Mouse (Mus musculus): Measurements from ENCODE around the gene Vac14. TPM values are rescaled to one million over a fixed set of nuclear protein-coding genes. Genes with fewer than 3 reads are reported as not detected.

Vac14 gene
- polyA plus RNA-seq, 1 experiment from 2014 or later: 20.3 TPM

GRCm38 (mm10) chr8:110630079-110630478, 11.7 kb downstream of the Vac14 start:
- Histone ChIP-seq H3K36me3 (ENCODE audit: poor library complexity, severe bottlenecking) (peaks cover 30% of the 10 kb centered on the region), H3K9ac (no peak overlapping the region), H3K4me1 (no peaks in the 10 kb centered on the region; the same call in 1 of the 2 replicates), H3K4me3 (no peak overlapping the region), H3K4me2 (no peak overlapping the region), H3K27me3 (no peaks in the 10 kb centered on the region), H3K27ac (no peak overlapping the region), H3K9me3 (replicated peaks) (no peaks in the 10 kb centered on the region)
- no peak for ATAC-seq
- WGBS: 91% methylated on average over 3 of the region's 3 CpGs

- H3K27me3 ChIP-seq: no peaks in the 10 kb centered on the region
- WGBS: 92% methylated on average over 8 of the region's 8 CpGs
- no peak overlapping the region for H3K27ac ChIP-seq
- ATAC-seq: no peak
- peaks cover 36% of the 10 kb centered on the region for H3K36me3 ChIP-seq (ENCODE audit: poor library complexity, severe bottlenecking)
- H3K9me3 ChIP-seq (replicated peaks): no peaks in the 10 kb centered on the region
- no peaks in the 10 kb centered on the region; the same call in 1 of the 2 replicates for H3K4me1 ChIP-seq
- no peak overlapping the region for H3K4me3 ChIP-seq
- no peak overlapping the region for H3K9ac ChIP-seq
- H3K4me2 ChIP-seq: no peak overlapping the region
These were observed 12.2 kb downstream of the Vac14 start for GRCm38 (mm10) chr8:110630571-110631071.

- Histone ChIP-seq H3K36me3 (ENCODE audit: poor library complexity, severe bottlenecking) (peaks cover 42% of the 10 kb centered on the region), H3K9ac (no peak overlapping the region), H3K4me2 (no peak overlapping the region), H3K9me3 (replicated peaks) (no peaks in the 10 kb centered on the region), H3K27ac (no peak overlapping the region), H3K4me1 (no peaks in the 10 kb centered on the region; the same call in 1 of the 2 replicates), H3K4me3 (no peak overlapping the region), H3K27me3 (no peaks in the 10 kb centered on the region)
- ATAC-seq: no peak
- 98% methylated on average over 7 of the region's 7 CpGs for WGBS
These were observed 12.8 kb downstream of the Vac14 start for GRCm38 (mm10) chr8:110631201-110631600.

- Histone ChIP-seq H3K27me3 (no peaks in the 10 kb centered on the region), H3K4me1 (no peaks in the 10 kb centered on the region; the same call in 1 of the 2 replicates), H3K4me3 (no peak overlapping the region), H3K9ac (no peak overlapping the region), H3K9me3 (replicated peaks) (no peaks in the 10 kb centered on the region), H3K36me3 (ENCODE audit: poor library complexity, severe bottlenecking) (peaks cover 68% of the 10 kb centered on the region), H3K4me2 (no peak overlapping the region), H3K27ac (no peak overlapping the region)
- no peak for ATAC-seq
- 95% methylated on average over 3 of the region's 3 CpGs for WGBS
These were observed 15.4 kb downstream of the Vac14 start for GRCm38 (mm10) chr8:110633814-110634213.

GRCm38 (mm10) chr8:110636182-110636581, 17.8 kb downstream of the Vac14 start:
- Histone ChIP-seq H3K36me3 (ENCODE audit: poor library complexity, severe bottlenecking) (peaks cover 78% of the 10 kb centered on the region), H3K4me2 (no peak overlapping the region), H3K27me3 (no peaks in the 10 kb centered on the region), H3K4me1 (no peaks in the 10 kb centered on the region), H3K9me3 (replicated peaks) (no peaks in the 10 kb centered on the region), H3K27ac (no peak overlapping the region), H3K4me3 (no peak overlapping the region), H3K9ac (no peak overlapping the region)
- ATAC-seq: no peak
- WGBS: 88% methylated on average over 6 of the region's 6 CpGs

- ATAC-seq: no peak
- H3K4me1 ChIP-seq: no peaks in the 10 kb centered on the region
- 84% methylated on average over 5 of the region's 5 CpGs for WGBS
- no peaks in the 10 kb centered on the region for H3K9me3 ChIP-seq (replicated peaks)
- H3K4me2 ChIP-seq: no peak overlapping the region
- H3K27me3 ChIP-seq: no peaks in the 10 kb centered on the region
- no peak overlapping the region for H3K4me3 ChIP-seq
- H3K36me3 ChIP-seq (ENCODE audit: poor library complexity, severe bottlenecking): peaks cover 50% of the 10 kb centered on the region
- H3K27ac ChIP-seq: no peak overlapping the region
- no peak overlapping the region for H3K9ac ChIP-seq
These were observed 23.9 kb downstream of the Vac14 start for GRCm38 (mm10) chr8:110642331-110642730.

GRCm38 (mm10) chr8:110643177-110643576, 24.8 kb downstream of the Vac14 start:
- no peak overlapping the region for H3K9ac ChIP-seq
- H3K4me2 ChIP-seq: no peak overlapping the region
- H3K9me3 ChIP-seq (replicated peaks): no peaks in the 10 kb centered on the region
- no peak overlapping the region for H3K4me3 ChIP-seq
- WGBS: 81% methylated on average over 4 of the region's 4 CpGs
- no peaks in the 10 kb centered on the region for H3K27me3 ChIP-seq
- H3K4me1 ChIP-seq: no peaks in the 10 kb centered on the region
- no peak for ATAC-seq
- H3K36me3 ChIP-seq (ENCODE audit: poor library complexity, severe bottlenecking): peaks cover 42% of the 10 kb centered on the region
- H3K27ac ChIP-seq: no peak overlapping the region

- H3K4me3 ChIP-seq: no peak overlapping the region
- H3K27ac ChIP-seq: no peak overlapping the region
- ATAC-seq: no peak
- H3K9ac ChIP-seq: no peak overlapping the region
- H3K4me1 ChIP-seq: no peaks in the 10 kb centered on the region
- WGBS: 82% methylated on average over 4 of the region's 4 CpGs
- H3K27me3 ChIP-seq: no peaks in the 10 kb centered on the region
- peaks cover 40% of the 10 kb centered on the region for H3K36me3 ChIP-seq (ENCODE audit: poor library complexity, severe bottlenecking)
- H3K9me3 ChIP-seq (replicated peaks): no peaks in the 10 kb centered on the region
- H3K4me2 ChIP-seq: no peak overlapping the region
These were observed 26.0 kb downstream of the Vac14 start for GRCm38 (mm10) chr8:110644422-110644821.

GRCm38 (mm10) chr8:110644901-110645300, 26.5 kb downstream of the Vac14 start:
- 89% methylated on average over 2 of the region's 2 CpGs for WGBS
- no peaks in the 10 kb centered on the region for H3K9me3 ChIP-seq (replicated peaks)
- H3K4me3 ChIP-seq: no peak overlapping the region
- ATAC-seq: no peak
- H3K27ac ChIP-seq: no peak overlapping the region
- peaks cover 41% of the 10 kb centered on the region for H3K36me3 ChIP-seq (ENCODE audit: poor library complexity, severe bottlenecking)
- no peak overlapping the region for H3K4me2 ChIP-seq
- no peaks in the 10 kb centered on the region for H3K4me1 ChIP-seq
- H3K27me3 ChIP-seq: no peaks in the 10 kb centered on the region
- no peak overlapping the region for H3K9ac ChIP-seq

GRCm38 (mm10) chr8:110645340-110645739, 27.0 kb downstream of the Vac14 start:
- H3K9me3 ChIP-seq (replicated peaks): no peaks in the 10 kb centered on the region
- H3K9ac ChIP-seq: no peak overlapping the region
- no peaks in the 10 kb centered on the region for H3K4me1 ChIP-seq
- 99% methylated on average over 3 of the region's 3 CpGs for WGBS
- peaks cover 39% of the 10 kb centered on the region for H3K36me3 ChIP-seq (ENCODE audit: poor library complexity, severe bottlenecking)
- no peak overlapping the region for H3K27ac ChIP-seq
- no peaks in the 10 kb centered on the region for H3K27me3 ChIP-seq
- ATAC-seq: no peak
- no peak overlapping the region for H3K4me3 ChIP-seq
- no peak overlapping the region for H3K4me2 ChIP-seq

GRCm38 (mm10) chr8:110646064-110646463, 27.7 kb downstream of the Vac14 start:
- 45% methylated on average over 6 of the region's 6 CpGs for WGBS
- H3K4me1 ChIP-seq: no peaks in the 10 kb centered on the region
- ATAC-seq: peak; percentile 55

GRCm38 (mm10) chr8:110648577-110648976, 30.2 kb downstream of the Vac14 start:
- no peak overlapping the region for H3K4me3 ChIP-seq
- no peaks in the 10 kb centered on the region for H3K4me1 ChIP-seq
- ATAC-seq: no peak
- no peaks in the 10 kb centered on the region for H3K9me3 ChIP-seq (replicated peaks)
- H3K4me2 ChIP-seq: no peak overlapping the region
- H3K36me3 ChIP-seq (ENCODE audit: poor library complexity, severe bottlenecking): peaks cover 48% of the 10 kb centered on the region
- 96% methylated on average over 3 of the region's 3 CpGs for WGBS
- H3K27ac ChIP-seq: no peak overlapping the region
- H3K27me3 ChIP-seq: no peaks in the 10 kb centered on the region
- no peak overlapping the region for H3K9ac ChIP-seq

More at GRCm38 (mm10) chr8:110646064-110646463, 27.7 kb downstream of the Vac14 start:
- H3K27me3 ChIP-seq: no peaks in the 10 kb centered on the region
- H3K36me3 ChIP-seq (ENCODE audit: poor library complexity, severe bottlenecking): peaks cover 46% of the 10 kb centered on the region
- H3K9me3 ChIP-seq (replicated peaks): no peaks in the 10 kb centered on the region
- H3K4me3 ChIP-seq: no peak overlapping the region
- no peak overlapping the region for H3K4me2 ChIP-seq
- no peak overlapping the region for H3K27ac ChIP-seq
- H3K9ac ChIP-seq: no peak overlapping the region

GRCm38 (mm10) chr8:110649286-110649685, 30.9 kb downstream of the Vac14 start:
- Histone ChIP-seq H3K9ac (no peak overlapping the region), H3K36me3 (ENCODE audit: poor library complexity, severe bottlenecking) (peaks cover 51% of the 10 kb centered on the region), H3K4me2 (no peak overlapping the region), H3K27ac (no peak overlapping the region), H3K4me3 (no peak overlapping the region), H3K4me1 (0 out of 2 replicates have a peak, but pooled peaks cover under 1% of the 10 kb centered on the region), H3K27me3 (no peaks in the 10 kb centered on the region), H3K9me3 (replicated peaks) (no peaks in the 10 kb centered on the region)
- no peak for ATAC-seq
- WGBS: 94% methylated on average over 6 of the region's 6 CpGs
